Mouse (Mus musculus): Measurements from ENCODE around the gene Ipcef1.

Gene Ipcef1

DNA sequence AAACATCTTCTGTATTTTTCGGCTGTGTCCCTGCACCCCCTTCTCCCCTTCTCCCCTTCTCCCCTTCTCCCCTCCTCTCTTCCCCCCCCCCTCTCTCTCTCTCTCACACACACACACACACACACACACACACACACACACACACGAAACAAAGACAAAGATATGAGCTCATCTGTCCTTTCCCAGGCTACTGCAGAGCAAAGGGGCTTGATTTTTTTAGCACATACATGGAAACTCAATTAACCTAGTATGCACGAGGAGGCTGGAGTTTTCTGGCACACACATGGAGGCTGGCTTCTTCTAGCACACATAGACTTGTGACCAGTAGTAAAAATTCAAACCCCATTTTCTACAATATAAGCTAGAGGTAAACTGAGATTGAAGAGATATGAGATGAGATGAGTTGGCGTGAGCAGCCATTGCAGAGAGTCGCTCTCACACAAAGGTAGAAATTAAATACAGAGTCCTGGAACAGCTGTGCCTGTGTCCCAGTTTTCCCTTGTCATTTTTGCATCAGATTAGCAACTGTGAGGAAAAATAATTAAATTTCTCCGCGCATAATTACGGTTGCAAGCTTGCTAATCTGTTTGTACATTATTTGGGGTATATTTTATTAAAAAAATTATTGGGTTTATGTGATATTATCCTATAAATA, 84.6 kb downstream of the Ipcef1 start:
- no peak for DNase-seq (ENCODE audit: low spot score)

GRCm38 (mm10) chr10:6958791-6959190, 93.5 kb downstream of the Ipcef1 start:
- no peak for DNase-seq (ENCODE audit: low spot score)

DNA sequence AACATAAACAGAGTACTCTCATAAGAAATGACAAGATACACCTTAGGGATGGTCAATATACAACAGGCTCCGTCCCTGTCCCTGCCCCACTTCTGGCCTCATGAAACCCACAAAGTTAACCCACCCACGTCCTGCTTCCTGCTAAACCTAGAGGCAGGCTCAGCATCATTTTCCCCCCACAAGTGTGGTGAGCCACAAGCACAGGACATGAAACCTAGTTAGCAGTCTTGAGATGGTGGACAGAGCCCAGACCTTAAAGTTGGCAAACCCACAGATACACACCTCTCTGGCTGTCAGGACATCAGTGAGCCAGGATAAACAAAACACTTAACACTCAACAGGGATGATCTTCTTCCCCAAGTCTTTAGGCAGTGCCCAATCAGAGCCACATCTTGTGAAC, 95.9 kb downstream of the Ipcef1 start:
- no peak for DNase-seq (ENCODE audit: low spot score)

GRCm38 (mm10) chr10:6954533-6954932, 97.7 kb downstream of the Ipcef1 start:
- no peak for DNase-seq (ENCODE audit: low spot score)

DNA sequence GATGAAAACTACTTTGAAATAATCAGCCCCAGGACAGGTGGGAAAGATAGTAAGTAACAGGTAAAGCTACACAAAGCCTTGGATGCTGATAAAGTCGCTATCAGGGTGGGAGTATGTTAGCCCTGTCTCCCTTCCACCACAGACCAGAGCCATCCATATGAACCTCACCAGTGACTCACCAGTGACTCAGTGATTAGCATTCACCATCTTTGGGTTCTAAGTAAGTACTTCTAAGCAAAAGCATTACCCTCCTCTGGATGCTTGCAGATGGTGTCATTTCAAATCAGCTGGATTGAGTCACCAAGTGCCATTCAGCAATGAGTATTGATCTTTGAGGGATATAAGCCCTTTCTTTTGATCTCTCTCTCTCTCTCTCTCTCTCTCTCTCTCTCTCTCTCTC, 99.2 kb downstream of the Ipcef1 start:
- no peak for DNase-seq (ENCODE audit: low spot score)

DNA sequence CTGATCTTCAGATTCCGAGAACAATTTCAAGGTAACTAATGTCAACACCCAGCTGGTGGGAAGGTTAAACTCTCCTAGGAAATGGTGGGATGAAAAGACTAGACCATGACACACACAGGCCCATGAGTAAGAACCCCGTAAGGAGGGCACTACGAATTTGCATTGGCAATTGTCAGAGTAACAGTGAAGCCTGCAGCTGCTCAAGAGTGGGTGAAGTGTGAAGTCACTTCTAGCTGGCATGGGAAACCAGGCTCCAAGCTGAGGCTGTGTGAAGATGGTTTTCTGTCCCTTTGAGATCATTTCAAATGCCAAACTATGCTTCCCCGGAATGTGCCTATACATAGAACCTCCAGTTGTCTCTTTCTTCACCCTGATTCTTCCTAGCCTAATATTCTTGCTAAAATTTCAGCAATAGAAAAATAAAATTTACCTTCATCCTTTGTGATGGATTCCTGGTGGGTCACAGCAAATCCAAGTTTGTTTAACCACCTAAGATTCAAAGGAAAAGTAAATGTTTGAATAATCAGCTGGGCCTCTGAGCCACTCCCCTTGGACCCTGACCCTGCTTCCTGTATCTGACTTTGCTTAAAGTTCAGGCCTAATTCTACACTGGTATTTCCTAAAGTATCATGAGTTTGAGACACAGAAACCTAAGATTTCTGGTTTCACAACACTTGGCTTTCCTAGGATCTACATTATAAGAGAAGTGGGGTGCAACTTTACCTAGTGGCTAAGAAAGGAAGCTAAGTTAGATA, 115.4 kb downstream of the Ipcef1 start:
- DNase-seq (ENCODE audit: low spot score) = no peak

DNA sequence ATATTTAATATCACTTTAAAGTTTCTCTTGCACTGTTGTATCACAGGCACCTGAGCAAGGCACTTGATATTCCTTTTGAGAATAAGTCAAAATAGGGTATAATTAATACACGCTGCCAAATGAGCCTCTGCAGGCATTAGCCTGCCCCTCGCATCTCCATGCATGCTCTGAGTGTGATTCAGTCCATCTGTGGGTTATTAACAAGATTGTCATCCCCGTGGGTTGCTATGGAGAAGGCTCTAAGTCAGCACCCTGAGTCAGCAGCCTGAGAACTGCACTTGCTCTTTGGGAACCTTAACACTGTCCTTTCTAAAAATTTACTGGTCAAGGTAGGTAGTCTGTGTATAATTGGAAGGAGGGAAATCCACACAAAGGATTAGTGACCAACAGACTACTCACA, 117.5 kb downstream of the Ipcef1 start:
- DNase-seq (ENCODE audit: low spot score) = no peak

DNA sequence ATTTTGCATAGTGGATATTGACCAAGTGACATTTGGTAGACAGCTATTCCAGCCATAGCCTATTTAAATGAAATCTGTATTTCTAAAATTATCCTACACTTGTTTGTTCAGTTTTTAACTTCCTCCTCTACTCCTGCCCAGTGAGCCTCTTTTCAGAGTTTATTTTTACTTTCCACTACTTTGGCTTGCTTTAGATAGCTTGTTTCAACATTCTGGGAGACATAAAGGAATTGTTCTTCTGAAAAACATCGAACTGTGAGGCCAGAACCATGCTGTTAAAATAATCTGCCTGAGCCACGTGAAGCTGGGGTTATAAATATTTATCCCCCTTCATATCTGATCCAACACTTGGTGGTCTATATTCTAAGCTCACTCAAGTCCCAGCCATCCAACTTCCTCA, 121.4 kb downstream of the Ipcef1 start:
- no peak for DNase-seq (ENCODE audit: low spot score)

DNA sequence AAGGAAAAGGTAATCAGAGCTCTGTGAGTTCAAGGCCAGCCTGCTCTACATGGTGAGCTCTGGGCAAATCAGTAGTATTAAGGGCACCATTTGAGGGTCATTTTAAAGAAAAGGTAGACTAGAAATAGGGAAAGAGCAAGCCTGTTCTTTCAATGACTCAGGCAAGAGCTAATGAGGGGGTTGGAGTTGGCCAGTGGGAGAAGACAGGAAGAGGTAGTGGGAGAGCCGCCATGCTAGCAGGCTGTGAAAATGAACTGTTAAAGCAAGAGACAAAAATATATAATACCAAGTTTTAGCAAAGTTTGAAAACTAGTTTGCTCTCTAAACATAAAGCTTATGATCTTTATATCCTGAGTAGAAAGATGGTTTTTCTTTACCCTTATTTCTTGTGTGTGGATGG, 121.9 kb downstream of the Ipcef1 start:
- DNase-seq (ENCODE audit: low spot score) = no peak

DNA sequence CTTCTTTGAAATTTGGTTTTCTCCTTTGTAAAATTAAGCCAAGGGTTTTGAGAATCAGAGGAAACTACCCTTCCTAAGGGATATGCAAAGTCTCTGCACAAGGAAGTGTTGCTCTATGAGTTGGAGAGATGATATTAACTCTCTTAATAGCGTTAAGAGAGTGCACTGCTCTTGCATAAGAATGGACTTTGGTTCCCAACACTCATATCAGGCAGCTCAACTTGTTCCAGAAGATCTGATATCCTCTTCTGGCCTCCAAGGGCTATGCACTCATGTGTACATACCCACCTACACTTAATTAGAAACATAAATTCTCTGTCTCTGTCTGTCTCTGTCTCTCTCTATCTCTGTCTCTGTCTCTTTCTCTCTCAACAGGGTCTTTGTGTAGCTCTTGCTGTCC, 123.4 kb downstream of the Ipcef1 start:
- no peak for DNase-seq (ENCODE audit: low spot score)

DNA sequence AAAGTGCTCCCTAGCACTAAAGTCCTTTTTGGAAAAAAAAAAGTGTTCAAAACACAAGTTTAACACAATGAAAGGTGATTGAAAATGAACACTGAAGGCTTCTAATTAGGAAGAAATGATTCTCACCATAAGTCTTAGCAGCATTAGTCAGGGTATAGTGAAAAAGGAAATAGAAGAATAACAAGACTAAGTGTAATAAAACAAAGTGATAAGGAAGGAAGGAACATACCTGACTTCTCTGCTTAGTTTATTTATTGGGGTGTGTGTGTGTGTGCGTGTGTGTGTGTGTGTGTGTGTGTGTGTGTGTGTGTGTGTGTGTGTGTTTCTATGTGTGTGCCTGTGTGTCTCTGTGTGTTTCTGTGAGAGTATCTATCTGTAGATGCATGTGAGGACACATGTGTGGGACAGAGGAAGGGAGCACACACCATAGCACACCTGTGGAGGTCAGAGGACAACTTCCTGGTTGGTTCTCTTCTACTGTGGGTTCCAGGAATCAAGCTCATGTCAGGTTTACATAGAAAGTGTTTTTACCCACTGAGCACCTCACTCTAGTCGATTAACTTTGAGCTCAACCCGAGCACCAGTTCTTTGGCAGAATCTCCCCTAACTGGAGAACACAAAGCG, 124.6 kb downstream of the Ipcef1 start:
- no peak for DNase-seq (ENCODE audit: low spot score)

DNA sequence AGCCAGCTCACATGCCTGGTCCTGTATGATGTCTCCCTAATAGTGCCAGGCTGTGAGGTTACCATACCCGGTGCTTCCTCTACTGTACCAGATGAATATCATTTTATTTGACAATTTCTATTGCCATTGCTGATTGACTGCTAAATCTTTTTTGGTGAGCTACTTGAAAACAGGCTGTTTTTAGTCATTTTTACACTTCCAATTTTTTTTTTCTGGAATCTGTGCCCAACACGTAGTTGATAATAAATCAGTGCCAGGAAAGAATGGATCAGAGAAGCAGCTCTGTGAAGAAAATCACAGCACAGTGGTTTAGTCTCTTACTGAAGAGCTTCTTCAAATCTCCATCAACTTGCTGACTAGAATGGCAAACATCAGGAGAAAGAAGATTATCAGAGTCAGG, 125.6 kb downstream of the Ipcef1 start:
- DNase-seq (ENCODE audit: low spot score) = no peak

GRCm38 (mm10) chr10:6916545-6917257, 135.6 kb downstream of the Ipcef1 start:
- peak; percentile 4 for DNase-seq (ENCODE audit: low spot score)

GRCm38 (mm10) chr10:6915991-6916390, 136.3 kb downstream of the Ipcef1 start:
- no peak for DNase-seq (ENCODE audit: low spot score)

DNA sequence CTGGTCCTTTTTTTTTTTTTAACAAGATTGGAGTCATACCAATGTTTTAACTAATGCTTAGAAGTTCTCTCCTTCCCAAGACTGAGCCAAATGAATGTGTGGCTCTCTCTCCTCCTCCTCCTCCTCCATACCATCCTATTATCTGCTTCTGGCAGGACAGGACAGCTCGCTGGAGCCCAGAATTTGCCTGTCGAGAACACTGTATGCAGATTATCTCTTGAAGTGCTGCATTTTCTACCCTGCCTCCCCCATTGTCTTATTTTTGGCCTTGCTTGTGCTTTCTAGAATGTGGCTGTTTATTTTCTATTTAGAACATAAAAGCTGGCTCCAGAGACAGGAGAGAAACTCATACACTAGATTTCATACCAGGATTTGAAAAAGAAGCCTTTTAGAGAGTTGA, 142.5 kb downstream of the Ipcef1 start:
- no peak for DNase-seq (ENCODE audit: low spot score)

DNA sequence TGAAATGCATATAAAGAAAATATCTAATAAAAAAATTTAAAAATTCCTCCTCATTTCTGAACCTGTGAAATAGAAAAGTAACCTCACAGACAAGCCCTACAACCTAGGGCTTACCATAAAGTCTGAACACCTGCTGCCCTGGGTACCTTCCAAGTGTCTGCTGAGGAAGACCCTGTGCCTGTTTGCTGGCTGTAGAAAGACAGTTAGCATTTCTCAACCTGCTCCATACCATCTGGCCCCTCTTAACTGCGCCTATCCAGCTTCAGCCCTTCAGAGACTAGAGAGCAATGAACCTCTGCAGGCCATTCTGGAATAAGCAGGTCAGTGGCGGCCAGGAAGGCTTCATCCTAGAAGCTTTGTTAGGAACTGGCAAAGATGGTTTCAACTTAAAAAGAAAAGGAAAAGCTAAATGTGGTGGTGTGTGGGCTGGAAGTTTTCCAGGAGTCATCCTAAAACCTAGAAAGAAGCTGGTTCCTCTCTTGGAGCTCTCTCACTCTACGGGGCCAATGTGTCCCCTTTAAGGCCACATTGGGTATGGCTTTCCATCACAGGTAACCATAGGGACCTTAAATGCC, 150.4 kb downstream of the Ipcef1 start:
- no peak for DNase-seq (ENCODE audit: low spot score)

- no peak for DNase-seq (ENCODE audit: low spot score)
These were observed 152.2 kb downstream of the Ipcef1 start for GRCm38 (mm10) chr10:6900126-6900525.

GRCm38 (mm10) chr10:6896659-6897303, 155.5 kb downstream of the Ipcef1 start:
- DNase-seq (ENCODE audit: low spot score) = no peak

DNA sequence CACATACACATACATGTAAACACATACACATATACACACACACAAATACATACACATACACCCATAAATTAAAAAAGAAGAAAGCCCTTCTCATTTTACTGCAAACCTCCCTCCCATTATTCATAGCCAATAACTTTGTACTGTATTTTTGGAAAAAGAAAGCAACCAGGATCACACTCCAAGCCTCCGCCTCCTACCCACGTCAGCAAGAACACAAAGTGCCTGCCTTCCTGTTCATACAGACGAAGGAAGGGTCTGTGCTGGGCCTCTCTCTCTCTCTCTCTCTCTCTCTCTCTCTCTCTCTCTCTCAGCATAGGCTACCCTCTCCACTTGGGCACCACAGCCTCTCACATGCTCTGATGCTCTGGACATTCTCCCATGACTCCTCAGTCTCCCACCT, 156.5 kb downstream of the Ipcef1 start:
- DNase-seq (ENCODE audit: low spot score) = no peak

DNA sequence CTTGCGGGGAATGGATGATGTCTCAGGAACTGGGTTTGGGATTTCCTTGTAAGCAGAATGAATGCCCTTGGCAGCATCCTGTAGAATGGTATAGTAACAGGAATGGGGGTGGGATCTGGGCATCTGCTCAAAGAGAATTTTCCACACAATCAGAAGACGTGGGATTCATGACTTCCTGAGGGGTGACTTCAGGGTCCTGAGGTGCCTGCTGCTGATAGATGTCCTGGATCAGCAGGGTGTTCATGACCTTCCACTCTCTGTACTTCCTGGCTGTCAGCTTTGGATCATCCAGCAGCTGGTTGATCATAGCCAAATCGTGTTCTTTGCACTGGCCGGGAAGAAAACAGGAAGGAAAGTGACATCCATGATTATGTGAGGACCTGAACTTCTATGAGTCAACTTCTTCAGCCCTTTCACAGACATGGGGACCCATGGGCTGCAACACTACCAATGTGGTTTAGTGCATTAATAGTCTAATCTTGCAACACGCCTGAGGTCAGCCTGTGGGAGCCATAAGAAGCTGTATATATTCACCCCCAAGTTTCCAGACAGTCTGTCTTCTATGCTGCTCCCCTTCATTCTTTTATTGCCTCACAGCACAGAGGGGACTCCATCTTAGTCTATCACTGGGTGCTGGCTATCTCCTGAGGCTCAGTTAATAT, 161.8 kb downstream of the Ipcef1 start:
- no peak for DNase-seq (ENCODE audit: low spot score)

- peak; percentile 17 for DNase-seq (ENCODE audit: low spot score)
These were observed 162.5 kb downstream of the Ipcef1 start for GRCm38 (mm10) chr10:6889640-6890245.
